In the genomic region with DNA sequence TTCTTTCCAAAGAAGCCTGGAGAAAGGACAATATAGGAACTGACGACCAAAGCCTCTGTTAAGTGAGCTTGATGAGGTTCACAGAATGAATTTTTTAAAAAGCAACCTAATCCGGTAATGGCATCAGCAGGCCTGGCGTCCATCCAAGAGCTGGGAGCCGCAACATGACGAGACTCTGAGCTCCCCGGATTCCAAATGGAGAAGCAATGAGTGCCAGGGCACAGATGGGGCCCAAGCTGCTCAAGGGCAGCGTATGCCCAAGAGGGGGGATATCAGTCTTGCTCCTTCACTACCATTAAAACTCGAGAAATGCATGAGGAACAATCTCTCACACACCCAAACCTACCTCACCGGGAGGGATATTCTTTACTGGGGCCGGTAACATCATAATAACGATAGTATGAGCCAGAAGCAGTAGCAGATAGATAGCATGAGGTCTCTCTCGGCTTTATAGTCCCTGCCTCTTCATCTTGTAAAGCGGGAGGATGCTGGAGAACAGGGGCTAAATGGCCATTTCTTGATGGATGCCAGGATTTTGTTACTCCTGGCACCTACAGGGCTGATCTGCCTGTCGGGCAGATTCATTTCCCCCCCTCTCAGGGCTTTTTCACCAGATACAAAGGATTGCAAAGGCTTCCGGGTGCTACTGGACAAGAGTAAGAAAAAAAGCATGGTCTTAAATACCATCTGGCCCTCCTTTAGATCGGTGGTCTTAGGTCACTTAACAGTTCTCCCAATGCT, we compare ENCODE assay signal across 8 mouse cellular contexts. TPM values are rescaled to one million over a fixed set of nuclear protein-coding genes. Genes with fewer than 3 reads are reported as not detected.
DNase-seq lines count a peak whose midpoint lies in the region; ATAC-seq and TF ChIP-seq lines count a peak whose summit lies in the region.

No protein-coding gene starts in this region.

- peak overlapping the region; percentile 90 for H3K27ac ChIP-seq in ES-E14 (ENCODE audit: insufficient read depth, low read depth, low read length, poor library complexity, severe bottlenecking)
- peak overlapping the region; percentile 76 for H3K27ac ChIP-seq in embryonic facial prominence, embryonic 14.5 days (replicated peaks; ENCODE audit: low read depth, low read length)

- peaks cover 8% of the 10 kb centered on the region; the same call in 1 of the 2 replicates for H3K27me3 ChIP-seq in embryonic facial prominence, embryonic 14.5 days (replicated peaks; ENCODE audit: control insufficient read depth, insufficient read depth, low read length)

- H3K36me3 ChIP-seq in ES-E14 (ENCODE audit: control insufficient read depth, insufficient read depth, low read length, poor library complexity, severe bottlenecking), result peaks cover 36% of the 10 kb centered on the region
- 0 out of 2 replicates have a peak, but pooled peaks cover 5% of the 10 kb centered on the region for H3K36me3 ChIP-seq in embryonic facial prominence, embryonic 14.5 days (ENCODE audit: control insufficient read depth, insufficient read depth, low read length)

- peaks cover 35 to 41% of the 10 kb centered on the region in 2 experiments for H3K4me1 ChIP-seq in ES-E14 (ENCODE audit: control insufficient read depth in 2 of 2, insufficient read depth in 2 of 2, low read length in 2 of 2, poor library complexity in 1 of 2)
- peaks cover 34% of the 10 kb centered on the region for H3K4me1 ChIP-seq in embryonic facial prominence, embryonic 14.5 days (ENCODE audit: control insufficient read depth, insufficient read depth, low read length)

- H3K4me2 ChIP-seq in embryonic facial prominence, embryonic 14.5 days (ENCODE audit: low read depth, low read length), result peak overlapping the region; percentile 50; the same call in 1 of the 2 replicates

- H3K9ac ChIP-seq in ES-E14 (ENCODE audit: insufficient read depth, low read depth, low read length, poor library complexity, severe bottlenecking), result no peak overlapping the region; the same call in 1 of the 2 replicates
- no peak overlapping the region for H3K9ac ChIP-seq in embryonic facial prominence, embryonic 14.5 days (ENCODE audit: low read depth, low read length)

- peak overlapping the region in 1 of 2 experiments; percentile 7; a peak in 2 of 4 replicates for H3K4me3 ChIP-seq in ES-E14 (ENCODE audit: insufficient read depth in 1 of 2, low read depth in 1 of 2, low read length in 2 of 2, poor library complexity in 1 of 2, severe bottlenecking in 1 of 2)
- no peak overlapping the region for H3K4me3 ChIP-seq in embryonic facial prominence, embryonic 14.5 days (ENCODE audit: low read depth, low read length)

- 47% methylated on average over 16 of the region's 16 CpGs for WGBS in embryonic facial prominence, embryonic 14.5 days

- no peak; the same call in 1 of the 2 replicates for ATAC-seq in cerebellum, adult (ENCODE audit: insufficient number of reproducible peaks, low FRiP score, low TSS enrichment)
- peak; percentile 10; the same call in 1 of the 2 replicates for ATAC-seq in embryonic facial prominence, embryonic 14.5 days (ENCODE audit: low read depth)
- no peak for ATAC-seq in monocyte, adult 5-6 weeks (replicated peaks; ENCODE audit: insufficient number of reproducible peaks, low FRiP score, low TSS enrichment, poor library complexity, severe bottlenecking)

- in situ Hi-C loops in ES-E14 (cut with MboI; ENCODE audit: low sequenced_read_pairs in 2 of 2, unreplicated experiment in 2 of 2), result no loop called here

- H3K9me3 ChIP-seq in ES-E14 (ENCODE audit: control insufficient read depth, insufficient read depth, low read depth, low read length), result no peaks in the 10 kb centered on the region
- no peaks in the 10 kb centered on the region for H3K9me3 ChIP-seq in embryonic facial prominence, embryonic 14.5 days (ENCODE audit: control insufficient read depth, low read length)

- peak; percentile 83 for DNase-seq in cerebellum, adult 11 months
- DNase-seq in ES-E14 (ENCODE audit: low read depth, low spot score), result no peak
- DNase-seq in embryonic facial prominence, embryonic 14.5 days (ENCODE audit: low spot score), result peak; percentile 84
- peak; percentile 80 to 88 for DNase-seq in layer of hippocampus, adult 8-10 months (ENCODE audit: low spot score in 2 of 2)
- DNase-seq in right cerebral cortex, adult 18-20 months, result peak; percentile 75
- no peak for DNase-seq in ovary, postnatal 14 days (ENCODE audit: low spot score)

TF ChIP-seq in ES-E14, 5 proteins besides CTCF, POLR2A, EP300 and RAD21:
- TF ChIP-seq ZNF384 (IDR thresholded peaks at IDR 0.05; ENCODE audit: low read depth, low read length), result no peak
- no peak for TF ChIP-seq CHD2 (IDR thresholded peaks at IDR 0.05; ENCODE audit: low read depth, low read length)
- no peak for TF ChIP-seq HCFC1 (IDR thresholded peaks at IDR 0.05; ENCODE audit: borderline replicate concordance, insufficient read depth, low read length)
- no peak for TF ChIP-seq MAFK (IDR thresholded peaks at IDR 0.05; ENCODE audit: insufficient read depth, low read depth, low read length)
- TF ChIP-seq ZC3H11A (IDR thresholded peaks at IDR 0.05; ENCODE audit: borderline replicate concordance, low read depth, low read length), result no peak

RNA-seq across cellular contexts. Expression of a gene that starts 9.1 kb away (rescaled TPM):
- total RNA-seq in ES-E14 (2012; rRNA removed), result 136 and 147 TPM in 2 replicates
- 37.5 and 43.4 TPM in 2 replicates for polyA plus RNA-seq in embryonic facial prominence, embryonic 14.5 days (2014; fragmentation: Nextera tagmentation; extraction: Ambion mirVana)
- total RNA-seq in layer of hippocampus, adult 8-10 months (2022), result 10 to 100 TPM; 44.6 to 57.5 (median 50.9) TPM
- 2.2 to 3.2 TPM (median 2.8 TPM) in 3 replicates for total RNA-seq in monocyte, adult 5-6 weeks (2017)

Comparison
In these comparisons a context has a peak if more than half of its experiments do, and no peak if none do; other contexts are left out.
1. DNase-seq: peak in cerebellum, adult 11 months (single experiment), embryonic facial prominence, embryonic 14.5 days (single experiment), layer of hippocampus, adult 8-10 months (2 of 2) and right cerebral cortex, adult 18-20 months (single experiment); none in ES-E14 (single experiment) and ovary, postnatal 14 days (single experiment).
2. RNA of a gene that starts 9.1 kb away (total RNA-seq): 136 to 147 TPM in ES-E14 and 44.6 to 57.5 TPM in layer of hippocampus, adult 8-10 months; 2.2 to 3.2 TPM in monocyte, adult 5-6 weeks; every median in the first group is over 10 times any median in the second.